Mouse (Mus musculus) C2C12 (cell line): ENCODE results near the gene Tmem255b.

Experiments
- CTCF ChIP-seq: IDR thresholded peaks from one replicate; pipeline ENCODE4 v1.5.1; 2011; ENCODE audit not compliant: control insufficient read depth, insufficient read depth, insufficient read length
- FOSL1 ChIP-seq: IDR thresholded peaks from one replicate; pipeline ENCODE4 v1.8.0; 2011; ENCODE audit warnings: mild to moderate bottlenecking, low read length; ENCODE audit not compliant: poor library complexity, insufficient read depth, severe bottlenecking
- MAX ChIP-seq: IDR thresholded peaks from one replicate; pipeline ENCODE4 v1.6.1; 2011; ENCODE audit warnings: mild to moderate bottlenecking, control low read depth
- MYOD1 ChIP-seq: IDR thresholded peaks from one replicate; pipeline ENCODE4 v1.6.1; 2011; ENCODE audit warnings: low read depth; ENCODE audit not compliant: control insufficient read depth, insufficient read length
- MYOG ChIP-seq: IDR thresholded peaks from one replicate; pipeline ENCODE4 v1.6.1; 2011; ENCODE audit not compliant: control insufficient read depth, insufficient read length; ENCODE audit errors: extremely low read depth

DNA sequence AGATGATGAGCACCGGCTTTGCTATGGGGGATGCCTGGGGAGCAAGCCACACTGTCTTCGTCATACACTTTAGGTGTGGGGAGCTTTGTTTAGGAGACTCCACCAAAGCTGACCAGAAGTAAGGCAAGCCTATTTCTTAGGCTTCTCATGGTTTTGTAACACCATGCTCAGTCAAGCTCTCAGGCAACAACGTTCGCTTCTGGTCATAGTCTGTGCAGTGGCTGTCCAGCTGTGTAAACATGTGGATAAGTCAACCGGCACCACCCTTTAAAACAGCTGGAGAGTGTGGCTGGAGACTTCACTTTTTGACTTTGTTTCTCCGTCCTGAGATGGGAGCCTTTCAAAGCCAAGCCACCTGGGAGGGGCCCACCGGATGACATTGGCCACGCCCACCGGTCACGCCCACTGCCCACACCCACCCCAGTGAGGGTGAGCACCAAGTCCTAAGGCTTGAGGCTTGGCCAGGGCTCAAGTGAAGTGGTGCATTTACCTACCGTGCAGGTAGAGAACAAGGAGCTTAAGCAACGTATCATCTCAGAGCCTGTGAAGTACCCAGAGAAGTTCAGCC lies 21.1 kb upstream of the Tmem255b start:
- TF ChIP-seq CTCF, result no peak
- TF ChIP-seq MAX, result no peak
- no peak for TF ChIP-seq FOSL1
- no peak for TF ChIP-seq MYOG
- no peak for TF ChIP-seq MYOD1
